Mouse (Mus musculus) urinary bladder, postnatal 10 days (tissue): ENCODE measurements around the gene Dbf4.

ENCODE experiments used
- DNase-seq: peaks from one replicate; pipeline ENCODE4 v3.0.0; 2022; ENCODE audit warnings: low spot score

Dbf4 gene

GRCm38 (mm10) chr5:8422157-8422931, at the start of gene Dbf4, which contains the start of gene Slc25a40:
Gene Dbf4, minus strand, starts transcription at chr5:8422716.
Gene Slc25a40, plus strand, starts transcription at chr5:8422850.
- DNase-seq: peak; percentile 60

GRCm38 (mm10) chr5:8456561-8456960, 34.0 kb upstream of the Dbf4 start:
- no peak for DNase-seq

- no peak for DNase-seq
Measured at GRCm38 (mm10) chr5:8455565-8455964, 33.0 kb upstream of the Dbf4 start.

- DNase-seq: no peak
Measured at GRCm38 (mm10) chr5:8439095-8439494, 16.6 kb upstream of the Dbf4 start.

GRCm38 (mm10) chr5:8437481-8438156, 15.1 kb upstream of the Dbf4 start:
- DNase-seq: no peak

GRCm38 (mm10) chr5:8425899-8426298, 3.4 kb upstream of the Dbf4 start:
- no peak for DNase-seq

- DNase-seq: no peak
Measured at GRCm38 (mm10) chr5:8424116-8424515, 1.6 kb upstream of the Dbf4 start.

- no peak for DNase-seq
Measured at GRCm38 (mm10) chr5:8422932-8423928, 714 bp upstream of the Dbf4 start.

- DNase-seq: no peak
Measured at GRCm38 (mm10) chr5:8421424-8421823, 1.1 kb downstream of the Dbf4 start.

- no peak for DNase-seq
Measured at GRCm38 (mm10) chr5:8417443-8417842, 5.1 kb downstream of the Dbf4 start.

- no peak for DNase-seq
Measured at GRCm38 (mm10) chr5:8416683-8417413, 5.7 kb downstream of the Dbf4 start.

- no peak for DNase-seq
Measured at GRCm38 (mm10) chr5:8408746-8409145, 13.8 kb downstream of the Dbf4 start.

- DNase-seq: no peak
Measured at GRCm38 (mm10) chr5:8397587-8398249, 24.8 kb downstream of the Dbf4 start.

- DNase-seq: no peak
Measured at GRCm38 (mm10) chr5:8393891-8394583, 28.5 kb downstream of the Dbf4 start.

GRCm38 (mm10) chr5:8374297-8374906, 48.1 kb downstream of the Dbf4 start:
- DNase-seq: no peak

- DNase-seq: no peak
Measured at GRCm38 (mm10) chr5:8373415-8373814, 49.1 kb downstream of the Dbf4 start.

- no peak for DNase-seq
Measured at GRCm38 (mm10) chr5:8368781-8369180, 53.7 kb downstream of the Dbf4 start.

GRCm38 (mm10) chr5:8368328-8368692, 54.2 kb downstream of the Dbf4 start:
- DNase-seq: no peak

GRCm38 (mm10) chr5:8367614-8368327, 54.7 kb downstream of the Dbf4 start, which contains the start of gene Adam22:
Gene Adam22, minus strand, starts transcription at chr5:8368160.
- peak; percentile 23 for DNase-seq
